Mouse (Mus musculus) liver, adult 2 months (tissue): ENCODE data around the gene Cyp2d34.
A peak's percentile ranks its signal among the peaks of the same experiment; 100 is the strongest.

Experiments
- CTCF ChIP-seq: fragments of 200-500 bp; IDR thresholded peaks from 2 replicates; pipeline ENCODE4 v1.5.1; 2011; ENCODE audit warnings: low read depth, low read length, control low read depth
- POLR2A ChIP-seq: fragments of 200-500 bp; IDR thresholded peaks from 2 replicates; pipeline ENCODE4 v1.6.1; 2011; ENCODE audit warnings: low read length, control low read depth; ENCODE audit not compliant: insufficient read depth; ENCODE audit errors: extremely low read depth

- TF ChIP-seq POLR2A, result 0 out of 2 replicates have a peak, but pooled peaks have one; percentile 37
- TF ChIP-seq CTCF, result no peak
Observed at GRCm38 (mm10) chr15:82641921-82642320, 21.2 kb upstream of the Cyp2d34 start.
